Mouse (Mus musculus) thymus, postnatal 0 days (tissue): ENCODE data around the gene Kdm3a. TPM values are rescaled to one million over a fixed set of nuclear protein-coding genes. Genes with fewer than 3 reads are reported as not detected.

Experiments used
- DNase-seq: peaks from one replicate; pipeline ENCODE4 v3.0.0-alpha.2; 2015; ENCODE audit warnings: low spot score
- polyA plus RNA-seq: library from polyadenylated mRNA; unstranded; fragments of >200 nt; fragmentation: Nextera tagmentation; extraction: Ambion mirVana; gene quantifications from 2 replicates; pipeline ENCODE4 v1.2.1, GENCODE M21; 2015

The Kdm3a gene
- polyA plus RNA-seq, 1 experiment from 2014 or later, result 44.5 TPM

DNA sequence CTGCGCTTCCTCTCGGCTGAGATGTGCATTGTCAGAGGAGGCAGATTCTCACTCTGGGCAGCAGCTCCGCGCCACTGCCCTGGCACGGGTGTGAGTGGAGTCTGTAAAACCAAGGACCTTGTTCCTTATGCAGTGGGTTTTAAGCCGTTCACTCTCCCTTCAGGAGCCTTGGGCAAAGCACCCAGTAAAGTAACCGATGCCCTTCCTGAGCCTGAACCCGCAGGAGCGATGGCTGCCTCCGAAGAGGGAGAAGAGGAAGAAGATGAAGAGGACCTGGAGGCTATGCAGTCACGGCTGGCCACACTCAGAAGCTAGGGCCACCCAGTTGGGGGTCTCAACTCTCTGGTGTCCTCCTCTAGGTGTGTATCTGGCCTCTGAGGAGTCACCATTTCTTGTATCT is 53.3 kb downstream of the Kdm3a start:
- DNase-seq, result no peak

DNA sequence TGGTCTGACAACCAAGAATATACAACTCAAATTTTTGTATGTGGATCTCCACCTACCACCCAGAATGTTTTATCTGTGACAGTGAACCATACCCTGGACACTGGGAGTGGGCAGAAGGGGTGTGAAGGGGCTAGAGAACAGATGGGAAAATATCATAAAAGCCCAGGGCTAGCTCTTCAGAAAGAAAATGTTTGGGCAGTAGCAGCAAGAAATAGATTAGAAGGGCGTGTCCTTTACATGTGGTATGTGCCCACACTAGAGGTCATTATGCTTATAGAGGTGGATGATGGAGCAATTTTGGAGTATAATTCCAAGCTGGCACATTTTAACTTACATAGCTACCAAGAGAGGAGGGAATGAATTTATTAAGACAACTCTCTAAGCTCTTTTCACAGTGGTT is 57.4 kb downstream of the Kdm3a start:
- no peak for DNase-seq

DNA sequence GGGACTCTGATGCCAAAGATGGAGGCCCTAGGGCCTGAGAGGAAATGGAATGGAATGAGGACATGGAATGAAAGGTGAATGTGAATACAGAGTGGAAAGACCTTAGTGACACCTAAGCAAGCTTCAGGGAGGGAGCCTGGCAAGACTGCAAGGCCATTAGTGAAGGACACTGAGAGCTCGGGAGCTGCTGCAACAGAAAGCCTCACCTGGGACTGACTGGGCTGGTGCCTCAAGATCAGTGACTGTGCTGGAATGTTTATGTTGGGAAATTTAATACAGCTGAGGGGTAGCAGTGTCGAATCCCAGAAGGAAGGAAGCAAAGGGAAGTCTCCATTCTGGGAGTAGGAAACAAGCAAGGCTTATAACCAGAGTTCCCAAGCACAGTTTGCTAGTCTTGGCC is 63.8 kb downstream of the Kdm3a start:
- no peak for DNase-seq

DNA sequence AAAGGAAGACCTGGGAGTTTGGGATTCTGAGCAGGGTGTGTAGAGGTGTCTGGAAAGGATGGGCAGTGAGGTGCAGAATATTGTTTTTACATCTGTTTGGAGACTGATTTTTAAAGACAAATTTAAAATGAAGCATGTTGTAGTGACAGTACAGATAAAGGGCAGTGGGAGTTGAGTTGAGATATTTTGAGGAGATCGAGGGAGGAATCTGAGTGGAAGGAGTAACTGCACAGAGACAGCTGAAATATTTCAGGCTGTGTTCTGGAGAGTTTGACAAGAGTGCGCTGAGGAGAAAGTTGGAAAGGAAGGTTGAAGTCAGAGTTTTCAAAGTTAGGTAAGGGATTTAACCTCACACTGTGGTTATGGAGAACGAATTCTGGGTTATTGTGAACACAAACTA is 64.2 kb downstream of the Kdm3a start:
- no peak for DNase-seq

DNA sequence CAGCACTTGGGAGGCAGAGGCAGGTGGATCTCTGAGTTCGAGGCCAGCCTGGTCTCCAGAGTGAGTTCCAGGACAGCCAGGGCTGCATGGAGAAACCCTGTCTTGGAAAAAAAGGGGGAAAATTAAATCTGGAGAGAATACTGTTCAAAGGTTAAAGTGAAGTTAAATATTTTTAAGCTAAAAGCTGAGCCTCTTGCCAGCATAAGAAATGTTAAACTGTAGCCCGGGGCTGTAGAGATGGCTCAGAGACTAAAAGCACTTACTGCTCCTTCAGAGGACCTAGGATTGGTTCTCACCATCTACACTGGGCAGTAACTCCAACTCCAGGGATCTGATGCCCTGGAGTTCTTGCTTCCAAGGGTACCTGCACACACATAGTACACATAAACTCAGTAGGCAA is 76.0 kb downstream of the Kdm3a start:
- no peak for DNase-seq

DNA sequence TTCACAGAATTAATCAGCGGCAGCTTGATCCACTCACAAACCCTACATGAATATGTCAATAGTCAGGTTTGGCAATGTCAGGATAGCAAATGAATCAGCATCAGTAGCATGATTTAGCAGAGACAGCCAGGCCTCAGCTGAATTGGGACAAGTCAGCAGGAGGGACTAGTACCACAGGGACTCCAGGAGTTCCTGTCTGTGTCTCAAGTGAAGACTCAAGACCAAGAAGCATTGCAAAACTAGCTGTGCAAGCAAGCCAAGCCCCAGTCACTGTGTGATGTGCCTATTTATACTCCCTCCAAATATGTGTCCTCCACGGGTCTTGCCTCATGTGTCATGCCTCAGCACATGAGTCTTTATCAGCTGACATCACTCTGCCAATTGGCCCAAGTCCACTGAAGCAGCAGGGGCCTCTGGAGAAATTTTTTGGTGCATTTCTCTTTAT is 77.3 kb downstream of the Kdm3a start:
- DNase-seq, result no peak

DNA sequence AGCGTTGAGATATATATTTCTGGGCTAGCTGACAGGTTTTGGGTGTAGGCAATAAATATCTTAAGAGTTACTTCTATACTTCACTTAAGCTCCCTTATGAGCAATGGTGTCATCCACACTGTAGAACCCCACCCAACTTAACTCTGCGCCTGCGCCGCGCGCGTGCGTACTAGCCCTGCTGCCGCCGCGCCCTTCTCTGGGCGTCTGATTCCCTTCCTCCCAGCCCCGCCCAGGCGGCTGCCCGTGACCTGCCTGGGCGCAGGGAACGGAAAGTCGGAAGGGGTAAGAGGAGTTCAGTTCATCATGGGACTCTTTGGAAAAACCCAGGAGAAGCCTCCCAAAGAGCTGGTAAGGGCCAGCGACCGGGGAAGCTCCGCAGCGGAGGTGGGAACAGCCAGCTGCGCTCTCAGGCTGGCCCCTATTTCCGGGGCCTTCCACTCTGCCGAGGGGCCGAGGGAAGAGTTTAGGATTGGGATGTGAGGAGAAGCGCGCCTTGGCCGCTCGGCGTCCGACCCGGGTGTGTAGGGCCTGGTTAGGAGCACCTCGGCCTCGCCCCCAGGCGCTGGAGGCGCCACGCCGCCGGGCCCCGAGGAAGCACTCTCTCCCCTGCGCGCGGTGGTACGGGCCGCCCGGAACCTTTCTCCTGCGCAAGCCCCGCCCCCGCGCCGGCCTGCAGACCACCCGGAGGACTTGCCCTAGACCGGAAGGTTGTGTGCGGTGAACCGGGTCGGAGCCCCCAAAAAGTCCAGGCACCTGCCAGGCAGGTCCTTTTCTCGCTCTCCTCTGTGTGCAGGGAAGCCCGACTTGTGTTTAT is 88.9 kb downstream of the Kdm3a start, which contains the start of gene Chmp3:
Gene Chmp3, plus strand, starts transcription at position 112 of the 814 bp plus-strand sequence.
- DNase-seq, result peak; percentile 92

Other genes with a start within 250 kb of the Kdm3a start
- gene Rmnd5a, start 192.4 kb downstream of the Kdm3a start, polyA plus RNA-seq, result 311 and 342 TPM in 2 replicates
- 12.1 and 13.8 TPM in 2 replicates for gene Rnf103, start 139.1 kb downstream of the Kdm3a start, polyA plus RNA-seq
- gene Chmp3, start 89.2 kb downstream of the Kdm3a start, polyA plus RNA-seq, result 58.1 and 60.8 TPM in 2 replicates
- gene Reep1, start 74.6 kb upstream of the Kdm3a start, polyA plus RNA-seq, result 2.2 and 2.4 TPM in 2 replicates
- gene Mrpl35, start 194.0 kb upstream of the Kdm3a start, polyA plus RNA-seq, result 87.0 and 95.4 TPM in 2 replicates
- 151 and 157 TPM in 2 replicates for gene Immt, start 198.3 kb upstream of the Kdm3a start, polyA plus RNA-seq